Mouse (Mus musculus): ENCODE measurements around the gene Sema5a.
A peak's percentile ranks its signal among the peaks of the same experiment; 100 is the strongest.

Gene Sema5a

DNA sequence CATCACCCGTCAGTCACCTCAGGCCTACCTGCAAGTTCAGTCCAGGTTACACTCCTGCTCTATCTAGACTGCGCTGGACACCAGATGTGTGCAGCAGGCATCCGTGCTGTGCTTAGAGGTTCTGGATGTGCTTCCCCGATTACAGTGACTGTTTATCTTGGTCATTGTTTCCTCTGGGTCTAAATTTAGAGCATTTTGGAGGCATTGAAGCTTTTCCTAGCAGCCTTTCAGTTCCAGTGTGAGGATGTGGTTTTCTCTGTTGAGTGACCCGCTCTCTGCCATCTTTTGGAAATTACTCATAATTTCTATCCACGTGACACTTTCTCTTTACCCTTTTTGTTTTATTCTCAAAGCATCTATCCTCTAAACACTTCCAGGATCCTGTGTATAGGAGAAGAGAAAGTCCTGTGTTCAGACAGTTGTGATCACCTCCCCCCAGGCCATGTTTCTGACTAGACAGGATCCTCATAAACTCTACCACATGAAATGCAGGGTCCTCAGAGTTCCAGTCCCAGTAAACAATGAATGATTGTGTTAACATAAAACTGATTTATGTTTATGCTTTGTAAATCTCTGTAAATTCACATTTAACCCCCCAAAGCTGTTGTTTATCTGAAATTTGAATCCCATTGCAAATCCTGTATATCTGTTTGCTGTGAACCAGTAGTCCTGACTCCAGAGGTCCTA, 62.1 kb downstream of the Sema5a start:
- DNase-seq (ENCODE audit: low spot score): no peak

DNA sequence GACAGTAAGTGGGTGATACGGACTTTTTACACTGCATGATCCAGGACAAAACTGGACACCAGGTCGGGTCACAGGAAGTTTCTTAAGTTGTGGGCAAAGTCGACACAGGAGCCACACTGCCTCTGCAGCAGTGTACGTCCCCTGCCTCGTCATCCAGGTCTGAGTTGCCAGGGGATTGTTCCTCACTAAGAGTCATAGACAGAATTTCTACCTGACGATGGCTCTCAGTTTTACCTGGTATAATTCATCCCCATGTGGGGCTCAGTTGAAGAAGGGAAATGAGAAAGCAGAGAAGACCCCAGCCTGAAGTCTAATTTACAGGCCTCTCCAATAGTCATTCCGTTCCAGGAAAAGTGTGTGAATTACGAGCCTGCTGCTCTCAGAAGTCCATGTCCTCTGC, 66.2 kb downstream of the Sema5a start:
- no peak for DNase-seq (ENCODE audit: low spot score)

DNA sequence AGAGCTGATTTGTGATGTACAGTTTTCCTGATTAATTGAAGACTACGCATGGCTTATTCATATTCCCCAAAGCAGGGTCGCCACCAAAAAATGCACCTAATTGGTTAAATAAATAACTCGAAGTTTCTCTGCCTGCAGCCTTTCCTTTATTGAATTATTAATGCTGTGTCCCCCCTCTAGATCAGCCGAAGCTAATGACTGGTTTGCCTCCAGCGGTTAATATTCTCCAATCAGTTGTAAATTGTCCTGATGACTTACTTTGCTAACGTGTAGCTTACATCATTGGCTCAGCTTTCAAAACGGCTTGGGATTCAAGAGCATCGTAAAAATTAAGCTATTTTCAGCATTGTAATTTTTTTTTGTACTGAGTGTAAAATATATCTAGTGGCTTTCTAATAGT, 66.7 kb downstream of the Sema5a start:
- DNase-seq (ENCODE audit: low spot score): no peak

DNA sequence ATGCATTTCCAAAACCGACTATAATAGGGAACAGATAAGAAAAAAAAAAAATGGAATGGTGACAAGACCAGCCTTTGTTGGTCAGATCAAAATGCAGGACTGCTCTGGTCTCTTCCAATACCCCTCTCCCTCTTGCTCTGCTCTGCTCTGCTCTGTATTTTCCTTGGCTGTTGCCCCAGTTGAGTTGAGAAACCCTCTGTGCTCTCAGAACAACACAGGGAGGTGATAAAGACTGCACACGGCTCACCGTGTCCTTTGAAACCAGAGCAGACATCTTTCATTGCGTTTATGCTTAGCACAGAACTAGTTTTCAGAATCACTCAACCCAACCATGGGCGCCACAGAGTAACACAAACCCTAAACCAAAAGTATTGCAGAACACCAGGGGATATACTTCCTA, 72.5 kb downstream of the Sema5a start:
- DNase-seq (ENCODE audit: low spot score): peak; percentile 83

DNA sequence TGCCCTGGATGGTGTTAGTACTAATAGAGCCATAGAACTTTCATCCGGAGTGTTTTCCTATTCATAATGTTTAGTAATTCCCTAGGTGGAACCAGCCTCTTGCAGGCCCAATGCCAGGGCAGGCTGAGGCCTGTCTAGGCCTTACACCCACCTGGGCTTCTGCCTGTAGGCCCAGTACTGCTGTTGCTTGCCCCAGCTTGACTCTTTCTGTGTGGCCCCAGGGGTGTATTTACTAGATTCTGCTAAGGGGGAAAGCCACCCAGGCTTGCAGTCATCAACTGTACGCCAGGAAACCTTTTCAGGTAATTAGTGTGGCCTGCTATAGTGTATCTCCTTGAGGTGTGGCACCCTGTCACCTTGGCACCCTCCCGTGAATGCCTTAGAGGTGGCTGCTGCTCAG, 76.1 kb downstream of the Sema5a start:
- no peak for DNase-seq (ENCODE audit: low spot score)

DNA sequence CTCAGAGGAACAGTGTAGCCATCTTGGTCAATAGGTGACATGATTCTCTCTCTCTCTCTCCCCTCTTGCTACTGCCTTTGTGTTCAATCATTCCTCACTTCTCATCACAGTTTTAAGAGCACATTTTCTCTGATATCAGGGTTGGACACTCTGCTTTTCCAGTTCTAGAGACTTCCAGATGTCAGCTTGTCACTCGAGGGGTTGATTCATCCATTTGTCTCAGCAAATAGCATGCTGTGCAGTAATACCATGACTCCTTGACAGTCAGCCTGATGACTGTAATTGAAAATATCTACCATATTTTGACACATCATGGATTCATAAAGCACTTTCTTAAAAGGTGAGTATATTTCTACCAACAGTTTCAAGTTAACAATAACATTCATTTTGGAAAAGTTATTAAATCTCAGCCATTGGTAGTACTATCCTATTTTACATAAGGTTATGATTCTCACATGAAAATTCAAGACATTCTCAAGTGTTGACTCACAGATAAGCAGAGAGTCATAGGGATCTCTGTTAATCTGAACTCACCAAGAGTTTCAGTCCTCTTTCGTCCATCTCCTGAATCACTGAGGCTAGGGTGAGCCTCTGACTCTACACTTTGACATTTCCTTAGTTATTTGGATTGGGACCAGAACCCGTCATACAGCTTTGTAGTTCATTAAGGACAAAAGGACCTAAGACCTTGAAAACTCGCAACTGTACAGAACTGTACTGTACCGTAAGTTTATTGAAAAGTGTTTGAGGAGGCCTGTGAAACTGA, 78.0 kb downstream of the Sema5a start:
- no peak for DNase-seq (ENCODE audit: low spot score)

DNA sequence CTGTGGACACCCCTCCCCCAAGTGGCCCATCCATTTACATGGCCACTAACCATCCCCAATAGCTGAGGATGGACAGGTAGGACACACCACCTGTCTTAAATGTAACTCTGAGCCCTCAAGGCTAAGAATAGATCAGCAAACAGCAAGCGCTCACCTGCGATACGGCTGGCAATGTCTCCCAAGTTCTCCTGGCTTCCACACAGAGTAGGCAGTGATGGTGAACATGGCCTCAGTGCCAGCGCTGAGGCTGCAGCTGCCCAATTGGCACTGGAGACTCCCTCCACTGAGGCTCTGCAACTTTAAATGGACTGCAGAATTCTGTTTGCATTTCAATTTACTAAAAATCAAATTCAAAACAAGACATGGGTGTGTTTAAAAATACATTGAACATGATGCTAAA, 78.6 kb downstream of the Sema5a start:
- DNase-seq (ENCODE audit: low spot score): no peak

DNA sequence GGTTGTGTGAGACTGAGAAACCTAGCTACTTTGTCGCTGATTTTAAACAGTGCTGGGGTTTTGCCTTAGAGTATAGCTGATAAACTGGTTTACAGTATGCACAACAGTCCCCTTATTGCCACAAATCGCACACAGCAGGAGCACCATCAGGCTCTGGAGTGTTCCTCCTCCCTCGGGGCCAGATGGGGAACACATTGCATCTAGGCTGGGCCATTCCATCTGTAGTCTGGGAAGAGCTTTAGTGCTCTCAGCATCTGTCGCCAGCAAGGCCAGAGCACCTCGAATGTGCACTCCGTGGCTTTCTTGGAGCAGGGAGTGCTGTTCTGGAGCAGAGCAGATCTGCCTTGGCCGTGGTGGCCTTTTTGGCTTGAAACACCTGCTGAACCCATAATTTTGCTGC, 79.5 kb downstream of the Sema5a start:
- DNase-seq (ENCODE audit: low spot score): no peak

DNA sequence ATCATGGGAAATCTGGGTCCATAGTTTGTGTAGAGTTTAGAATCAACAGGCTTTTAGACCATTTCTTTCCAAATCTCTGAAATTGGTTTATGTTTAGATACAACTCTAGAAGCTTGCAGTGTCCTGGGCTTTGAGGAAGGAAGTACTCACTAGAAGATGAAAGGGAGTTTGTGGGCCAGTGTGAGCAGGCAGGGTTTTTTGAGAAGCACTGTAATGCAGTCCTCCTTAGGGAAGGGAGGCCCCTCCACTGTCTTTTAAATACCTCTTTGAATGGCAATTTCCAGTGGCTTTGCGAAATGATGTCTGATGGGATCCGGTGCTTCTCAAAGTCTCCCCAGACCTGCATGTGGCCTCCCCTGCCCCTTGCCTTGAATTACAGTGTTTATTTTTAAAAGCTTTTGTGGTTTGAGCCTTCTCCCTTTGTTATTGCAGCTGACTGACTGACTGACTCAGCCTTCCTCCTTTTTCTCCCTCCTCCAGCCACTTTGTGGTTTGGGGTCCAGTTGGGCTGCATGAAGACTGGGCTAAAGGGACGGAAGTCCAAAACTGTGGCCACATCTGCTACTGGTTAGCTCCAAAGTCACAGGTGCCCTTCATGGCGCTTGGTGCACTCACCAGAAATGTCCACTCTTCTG, 83.9 kb downstream of the Sema5a start:
- DNase-seq (ENCODE audit: low spot score): peak; percentile 11

DNA sequence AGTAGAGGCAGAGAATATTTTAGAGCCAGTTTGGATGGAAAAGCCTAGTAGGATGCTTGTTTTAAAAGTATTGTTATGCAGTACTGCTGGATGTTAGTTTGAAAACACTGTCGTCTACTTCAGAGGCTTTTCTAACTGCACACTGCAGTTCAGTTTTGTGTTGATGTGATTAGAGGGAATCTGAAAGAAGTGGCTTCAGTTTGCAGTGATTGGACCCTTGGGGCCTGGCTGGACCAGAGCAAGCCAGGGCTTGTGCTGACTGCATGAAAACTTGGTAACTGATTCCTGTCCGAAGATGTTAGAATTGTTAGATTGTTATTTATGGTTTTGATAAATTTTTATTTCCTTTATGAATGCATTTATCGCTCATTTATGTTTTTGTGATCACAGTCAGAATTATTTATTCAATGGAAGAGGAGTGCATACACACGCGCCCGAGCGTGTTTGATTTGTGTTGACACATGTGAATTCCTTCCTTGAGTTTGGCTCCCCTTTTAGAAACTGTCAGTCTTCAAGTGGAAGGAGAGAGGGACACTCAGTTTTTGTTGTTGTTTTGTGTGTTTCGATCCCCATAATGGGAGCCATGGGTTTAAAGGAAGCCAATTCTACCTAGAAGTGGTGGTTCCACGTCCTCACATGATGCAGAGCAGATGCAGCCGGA, 85.2 kb downstream of the Sema5a start:
- DNase-seq (ENCODE audit: low spot score): no peak

DNA sequence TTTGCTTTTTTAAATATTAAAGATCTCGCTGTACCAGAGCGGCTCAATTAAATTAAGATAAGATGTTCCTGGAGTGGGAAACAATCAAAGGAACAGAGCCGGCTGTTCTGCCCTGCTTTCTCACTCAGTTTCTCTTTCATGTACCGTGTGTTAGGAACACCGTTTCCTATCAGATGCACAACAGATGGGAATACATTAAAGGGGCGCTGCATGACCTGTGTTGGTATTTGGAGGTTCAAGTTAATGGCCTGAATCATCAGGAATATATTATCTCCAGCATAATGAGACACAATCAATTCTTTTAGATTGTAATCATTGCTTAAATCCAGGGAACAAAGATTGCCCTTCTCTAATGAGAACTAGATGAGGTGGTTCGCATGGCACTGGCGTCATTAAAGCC, 85.8 kb downstream of the Sema5a start:
- no peak for DNase-seq (ENCODE audit: low spot score)

DNA sequence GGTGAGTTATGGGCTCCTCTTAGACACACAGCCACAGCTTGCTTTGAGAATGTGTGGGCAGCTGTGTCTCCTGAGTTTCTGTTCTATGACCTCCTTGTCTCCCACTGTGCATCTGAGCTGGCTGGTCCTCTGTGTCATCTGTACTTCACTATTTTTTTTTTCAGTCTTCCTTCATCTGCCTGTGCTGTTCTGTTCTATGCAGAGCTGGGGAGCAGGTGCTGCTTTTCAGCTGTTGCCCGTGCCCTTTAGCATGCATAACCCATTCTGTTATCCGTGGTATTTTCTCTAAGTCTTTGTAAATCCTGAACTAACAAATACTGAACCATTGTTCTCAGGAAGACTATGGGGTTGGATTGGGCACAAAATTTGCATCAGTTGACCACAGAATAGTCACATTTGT, 86.4 kb downstream of the Sema5a start:
- DNase-seq (ENCODE audit: low spot score): no peak

DNA sequence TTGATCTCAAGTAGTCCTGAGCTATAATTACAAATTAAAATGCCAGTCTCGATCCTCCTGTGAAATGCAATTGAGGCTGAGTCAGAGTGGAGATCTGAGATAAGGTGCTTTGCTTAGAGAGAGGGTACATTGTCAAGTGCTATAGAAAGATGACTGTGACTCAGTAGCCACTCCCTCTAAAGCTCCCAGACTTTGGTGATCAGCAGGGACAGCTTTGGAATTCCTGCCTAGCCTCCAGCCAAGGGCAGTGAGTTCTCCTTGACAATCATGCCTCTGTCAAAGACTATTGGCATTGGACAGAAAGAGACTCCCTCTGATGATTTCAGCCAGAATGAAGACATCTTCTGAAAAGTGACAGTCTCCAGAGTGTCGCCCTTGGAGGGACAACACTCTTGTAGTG, 88.8 kb downstream of the Sema5a start:
- DNase-seq (ENCODE audit: low spot score): no peak

DNA sequence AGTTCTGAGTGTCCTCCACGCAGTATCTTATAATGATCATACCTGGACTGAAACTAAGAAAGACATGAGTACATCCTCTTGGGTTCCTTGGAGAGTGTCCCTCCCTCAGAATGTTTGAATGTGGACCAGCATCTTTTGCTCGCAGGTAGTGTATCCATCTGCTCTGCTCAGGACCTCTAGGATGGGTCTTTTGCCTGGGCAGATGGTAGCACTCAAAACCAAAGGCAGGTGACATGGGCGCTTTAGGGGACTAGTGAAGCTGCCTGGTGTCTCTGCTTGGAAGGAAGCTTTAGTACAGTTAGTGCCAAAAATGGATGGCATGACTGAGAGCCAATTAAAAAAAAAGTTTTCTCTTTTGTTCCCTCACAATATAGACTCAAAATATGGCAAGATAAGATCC, 93.2 kb downstream of the Sema5a start:
- DNase-seq (ENCODE audit: low spot score): no peak

DNA sequence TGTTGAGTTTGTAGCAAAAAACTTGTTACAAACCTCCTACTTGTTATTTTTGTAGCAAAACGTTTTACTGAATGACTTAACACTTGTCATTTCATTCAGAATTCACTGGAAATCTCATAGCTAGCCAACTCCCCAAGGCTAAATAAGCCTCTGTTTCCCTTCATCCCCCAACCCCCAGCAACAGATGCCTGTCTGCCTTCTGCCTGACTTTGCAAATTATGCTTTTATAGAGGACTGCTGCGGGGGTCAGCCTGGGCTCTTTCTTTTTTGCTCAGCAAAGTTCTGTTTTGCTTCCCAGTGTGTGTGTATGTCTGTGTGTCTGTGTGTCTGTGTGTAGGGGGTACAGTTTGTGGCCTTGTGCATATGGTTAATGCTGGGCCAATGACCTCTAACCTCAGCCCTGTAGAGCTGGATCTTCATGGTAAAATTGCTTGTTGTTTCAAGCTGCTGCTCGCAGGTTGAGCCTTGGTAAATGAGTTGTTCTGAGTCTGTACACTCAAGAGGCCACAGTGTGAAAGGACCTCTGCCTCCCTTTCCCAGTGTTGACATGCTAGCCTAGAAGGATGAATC, 94.2 kb downstream of the Sema5a start:
- peak; percentile 90 for DNase-seq (ENCODE audit: low spot score)

DNA sequence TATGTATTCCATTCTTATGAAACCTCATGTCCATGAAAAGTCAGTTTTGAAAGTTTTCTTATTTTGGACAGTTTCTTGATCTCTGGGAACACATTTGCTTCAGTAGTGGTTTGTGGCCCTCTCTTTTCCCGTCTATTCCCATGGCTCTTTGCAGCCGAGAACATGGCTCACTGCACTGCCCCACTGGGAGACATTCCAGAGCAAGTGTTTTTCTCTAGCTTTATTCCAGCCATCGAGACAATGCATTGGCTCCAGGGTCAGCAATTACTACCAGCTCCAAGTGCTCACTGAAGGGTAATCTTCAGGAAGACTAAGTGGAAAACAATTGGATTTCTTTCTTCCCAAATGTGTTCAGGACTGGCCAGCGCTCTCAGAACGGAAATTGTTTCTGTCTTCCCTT, 94.8 kb downstream of the Sema5a start:
- peak; percentile 89 for DNase-seq (ENCODE audit: low spot score)

DNA sequence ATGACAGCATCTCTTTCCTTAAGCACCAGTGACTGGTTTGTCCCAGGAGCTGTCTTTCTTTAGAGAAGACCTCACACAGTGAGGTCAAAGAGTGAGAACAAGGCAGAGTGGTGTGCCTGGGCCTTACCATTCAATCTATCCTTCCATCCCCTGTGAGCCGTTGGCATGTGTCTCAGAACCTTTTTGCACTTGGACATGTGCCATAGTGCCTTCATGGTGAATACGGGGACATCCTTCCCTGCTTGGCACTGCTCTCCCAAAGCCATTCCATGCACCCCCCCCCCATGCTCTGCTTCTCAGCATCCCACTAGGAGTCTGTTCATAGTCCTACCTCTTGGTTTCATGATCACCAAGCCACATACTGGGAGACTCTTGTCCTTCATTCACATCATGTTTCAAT, 96.8 kb downstream of the Sema5a start:
- DNase-seq (ENCODE audit: low spot score): no peak

DNA sequence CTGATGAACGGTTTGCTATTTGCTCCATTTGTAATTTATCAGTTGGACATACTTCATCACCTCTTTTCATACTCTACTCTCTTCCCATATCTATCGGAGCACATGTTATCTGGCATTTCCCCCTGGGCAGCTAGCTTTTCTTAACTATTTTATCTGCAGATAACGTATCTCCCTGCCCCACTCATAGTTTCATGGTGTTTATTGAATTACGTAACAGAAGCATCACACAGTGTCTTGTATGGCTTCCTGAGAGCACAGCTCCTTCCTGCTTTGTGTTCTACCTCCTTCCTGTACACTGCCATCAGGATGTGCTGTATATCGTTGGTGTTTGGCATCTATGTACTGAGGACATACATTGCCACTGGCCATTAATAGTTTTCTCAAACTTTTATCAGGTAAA, 98.9 kb downstream of the Sema5a start:
- no peak for DNase-seq (ENCODE audit: low spot score)

DNA sequence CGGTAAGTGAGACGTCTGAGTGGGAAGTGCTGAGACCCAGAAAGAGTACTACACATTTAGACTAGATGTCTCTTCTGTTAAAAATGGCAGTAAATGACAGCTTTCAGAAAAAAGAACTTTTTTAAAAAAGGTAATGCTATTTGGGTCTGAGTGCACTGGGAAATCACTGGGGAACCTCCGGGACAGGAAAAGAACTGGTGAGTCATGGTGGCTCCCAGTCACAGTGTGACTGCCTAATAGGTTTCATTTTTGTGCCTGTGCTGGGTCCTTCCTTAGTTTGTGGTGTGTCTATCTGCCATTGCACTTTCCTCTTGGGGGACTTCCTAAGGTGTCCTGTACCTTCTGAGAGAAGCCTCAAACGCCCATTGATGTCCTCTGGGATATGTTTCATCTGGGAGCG, 102.7 kb downstream of the Sema5a start:
- peak; percentile 16 for DNase-seq (ENCODE audit: low spot score)

DNA sequence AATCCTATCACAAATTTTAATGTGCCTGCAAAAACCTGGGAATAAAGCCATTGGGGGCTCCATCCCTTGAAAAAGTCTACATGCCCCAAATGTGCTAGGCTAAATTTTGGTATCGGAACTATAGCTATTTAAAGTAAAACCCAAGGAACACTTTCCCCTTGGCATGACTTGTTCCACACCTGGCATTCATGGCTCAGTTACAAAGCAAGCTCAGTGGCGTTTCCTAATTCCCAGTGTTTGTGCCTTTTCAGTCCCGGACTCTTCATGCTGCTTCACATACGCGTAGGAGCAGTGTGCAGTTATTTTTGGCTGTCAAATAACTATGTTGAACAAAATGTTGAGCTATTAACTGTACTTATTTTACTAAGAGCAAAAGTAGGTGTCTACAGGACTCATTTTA, 104.7 kb downstream of the Sema5a start:
- DNase-seq (ENCODE audit: low spot score): no peak

DNA sequence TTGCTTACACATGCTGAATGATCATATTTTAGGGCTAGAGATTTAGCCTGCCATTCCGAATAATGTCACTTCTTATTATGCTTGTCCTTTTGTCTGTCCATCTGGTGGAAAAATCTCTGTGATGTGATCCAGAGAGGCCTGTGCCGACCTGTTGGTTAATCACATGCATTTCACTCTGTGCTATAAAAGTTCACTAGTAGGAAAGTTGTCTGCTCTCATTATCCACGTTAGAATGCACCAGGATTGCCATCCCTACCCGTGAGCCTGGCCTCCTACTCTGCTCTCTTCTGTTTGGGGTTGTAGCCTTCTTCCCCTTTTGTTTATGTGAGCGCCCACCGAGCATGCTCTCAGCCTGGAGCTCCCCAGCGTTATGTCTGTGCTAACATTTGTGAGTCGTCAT, 108.4 kb downstream of the Sema5a start:
- DNase-seq (ENCODE audit: low spot score): no peak

DNA sequence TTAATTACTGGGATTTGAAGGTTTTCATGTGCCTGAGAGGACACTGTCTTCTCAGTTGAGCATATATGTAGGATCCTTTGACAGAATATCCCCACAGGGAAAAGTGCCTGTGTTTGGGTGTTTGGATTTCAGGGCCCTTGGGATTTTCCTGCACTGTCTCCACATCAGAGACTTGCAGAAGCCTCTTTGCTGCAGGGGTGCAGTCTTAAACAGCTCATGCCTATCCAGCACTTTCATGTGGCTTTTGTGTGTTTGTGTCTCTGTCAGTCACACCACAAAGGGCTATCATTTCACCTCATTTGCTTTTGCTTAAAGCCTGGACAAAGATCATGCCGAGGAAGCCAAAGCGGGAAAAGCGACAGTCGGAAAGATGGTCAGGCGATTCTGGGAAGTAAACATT, 108.9 kb downstream of the Sema5a start:
- DNase-seq (ENCODE audit: low spot score): peak; percentile 20

DNA sequence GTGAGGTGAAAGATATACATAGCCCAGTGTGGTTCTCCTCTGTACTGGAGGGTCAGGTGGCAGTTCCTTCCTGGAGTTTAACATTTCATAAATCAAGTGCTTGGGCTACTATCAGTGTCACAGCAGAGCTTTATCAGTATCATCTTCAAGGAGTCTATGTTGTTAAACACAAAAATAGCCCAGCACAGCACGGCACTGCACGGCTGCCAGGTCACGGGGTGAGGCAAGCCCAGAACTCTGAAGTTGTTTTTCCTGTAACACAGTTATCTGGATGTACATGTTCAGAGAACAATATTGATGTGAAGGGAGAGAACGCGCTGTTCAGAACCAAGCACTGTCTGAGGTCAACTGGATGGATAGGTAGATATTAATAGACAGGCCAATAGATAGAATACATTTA, 112.2 kb downstream of the Sema5a start:
- DNase-seq (ENCODE audit: low spot score): no peak

All from adipocyte (in vitro differentiated cells).